Comparison of ENCODE assay signal across 16 mouse cellular contexts in the genomic region with DNA sequence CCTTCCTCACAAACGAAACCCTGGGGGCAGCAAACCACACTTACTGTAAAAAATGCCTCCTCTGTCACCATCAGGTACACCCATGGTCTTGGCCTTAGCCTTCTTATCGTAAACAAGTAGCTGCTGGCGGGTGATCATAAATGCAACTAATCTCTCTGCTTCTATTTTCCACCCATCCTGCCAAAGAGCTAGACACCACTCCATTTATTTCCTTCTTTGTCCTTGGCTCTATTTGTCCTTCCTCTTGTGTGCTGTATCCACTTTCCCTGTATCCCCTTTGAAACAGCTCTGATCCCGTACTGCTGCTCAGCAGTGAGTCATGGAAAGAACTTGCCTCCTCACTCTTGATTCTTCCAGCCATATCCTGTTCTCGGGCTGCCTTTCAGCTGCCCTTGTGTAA.
DNase-seq lines count a peak whose midpoint lies in the region; ATAC-seq and TF ChIP-seq lines count a peak whose summit lies in the region.
"Had no signal": no experiment of that assay in that cellular context is flagged by ENCODE, and none has a peak within 500 bp of the region (broad histone marks: within the 10 kb centered on the region; RNA-seq: fewer than 3 reads in every experiment).

No protein-coding gene starts in this region.

- no peaks in the 10 kb centered on the region for H3K36me3 ChIP-seq in forebrain, embryonic 16.5 days (ENCODE audit: control insufficient read depth, insufficient read depth)
- H3K36me3 ChIP-seq in forebrain, embryonic 10.5 days (replicated peaks): no peaks in the 10 kb centered on the region
- no peaks in the 10 kb centered on the region for H3K36me3 ChIP-seq in lung, embryonic 16.5 days (ENCODE audit: control insufficient read depth, insufficient read depth, low read length)
- H3K36me3 ChIP-seq in heart, embryonic 15.5 days: no peaks in the 10 kb centered on the region
- H3K36me3 ChIP-seq in stomach, postnatal 0 days (ENCODE audit: control insufficient read depth, insufficient read depth, low read length): no peaks in the 10 kb centered on the region
- no peaks in the 10 kb centered on the region for H3K36me3 ChIP-seq in midbrain, embryonic 13.5 days
- H3K36me3 ChIP-seq: hindbrain, embryonic 15.5 days; kidney, embryonic 15.5 days had no signal

- 39% methylated on average over 5 of the region's 5 CpGs for WGBS in forebrain, embryonic 16.5 days
- WGBS in forebrain, embryonic 10.5 days: 84% methylated on average over 5 of the region's 5 CpGs
- WGBS in lung, embryonic 16.5 days: 44% methylated on average over 5 of the region's 5 CpGs
- whole genome bisulfite sequencing in lung, adult 2 months: 48% methylated on average over 5 of the region's 5 CpGs
- 40% methylated on average over 5 of the region's 5 CpGs for WGBS in heart, embryonic 15.5 days
- WGBS in stomach, postnatal 0 days: 43% methylated on average over 5 of the region's 5 CpGs
- 77% methylated on average over 5 of the region's 5 CpGs for WGBS in midbrain, embryonic 13.5 days

- no peak overlapping the region for H3K9ac ChIP-seq in forebrain, embryonic 16.5 days (replicated peaks; ENCODE audit: low read depth, low read length)
- no peak overlapping the region for H3K9ac ChIP-seq in lung, embryonic 16.5 days (ENCODE audit: low read length)
- no peak overlapping the region for H3K9ac ChIP-seq in heart, embryonic 15.5 days
- no peak overlapping the region for H3K9ac ChIP-seq in stomach, postnatal 0 days (ENCODE audit: low read length)
- no peak overlapping the region for H3K9ac ChIP-seq in midbrain, embryonic 13.5 days (replicated peaks)
- H3K9ac ChIP-seq: hindbrain, embryonic 15.5 days; kidney, embryonic 15.5 days had no signal

- no peaks in the 10 kb centered on the region for H3K9me3 ChIP-seq in forebrain, embryonic 16.5 days (ENCODE audit: control insufficient read depth, low read length)
- H3K9me3 ChIP-seq in forebrain, embryonic 10.5 days: no peaks in the 10 kb centered on the region
- no peaks in the 10 kb centered on the region for H3K9me3 ChIP-seq in lung, embryonic 16.5 days (ENCODE audit: control insufficient read depth, low read length)
- no peaks in the 10 kb centered on the region for H3K9me3 ChIP-seq in heart, embryonic 15.5 days (replicated peaks)
- H3K9me3 ChIP-seq in stomach, postnatal 0 days (ENCODE audit: control insufficient read depth, low read length): no peaks in the 10 kb centered on the region
- no peaks in the 10 kb centered on the region for H3K9me3 ChIP-seq in midbrain, embryonic 13.5 days
- H3K9me3 ChIP-seq: hindbrain, embryonic 15.5 days; kidney, embryonic 15.5 days had no signal

- no peaks in the 10 kb centered on the region for H3K27me3 ChIP-seq in forebrain, embryonic 16.5 days (replicated peaks; ENCODE audit: control insufficient read depth, insufficient read depth, low read length)
- H3K27me3 ChIP-seq in forebrain, embryonic 10.5 days (ENCODE audit: poor library complexity, severe bottlenecking): no peaks in the 10 kb centered on the region
- H3K27me3 ChIP-seq in lung, embryonic 16.5 days (ENCODE audit: control insufficient read depth, insufficient read depth, low read depth, low read length): no peaks in the 10 kb centered on the region
- H3K27me3 ChIP-seq in heart, embryonic 15.5 days: no peaks in the 10 kb centered on the region
- H3K27me3 ChIP-seq in stomach, postnatal 0 days (ENCODE audit: control insufficient read depth, insufficient read depth, low read length): no peaks in the 10 kb centered on the region
- H3K27me3 ChIP-seq in midbrain, embryonic 13.5 days: no peaks in the 10 kb centered on the region
- H3K27me3 ChIP-seq: hindbrain, embryonic 15.5 days; kidney, embryonic 15.5 days had no signal

- H3K4me1 ChIP-seq in forebrain, embryonic 16.5 days (replicated peaks; ENCODE audit: control insufficient read depth, insufficient read depth, low read length): no peaks in the 10 kb centered on the region
- H3K4me1 ChIP-seq in forebrain, embryonic 10.5 days: no peaks in the 10 kb centered on the region
- no peaks in the 10 kb centered on the region for H3K4me1 ChIP-seq in lung, embryonic 16.5 days (replicated peaks; ENCODE audit: control insufficient read depth, insufficient read depth, low read length)
- no peaks in the 10 kb centered on the region for H3K4me1 ChIP-seq in lung, adult 2 months (ENCODE audit: control insufficient read depth, insufficient read depth, low read length)
- H3K4me1 ChIP-seq in heart, embryonic 15.5 days (replicated peaks): no peaks in the 10 kb centered on the region
- no peaks in the 10 kb centered on the region for H3K4me1 ChIP-seq in stomach, postnatal 0 days (replicated peaks; ENCODE audit: control insufficient read depth, insufficient read depth)
- no peaks in the 10 kb centered on the region for H3K4me1 ChIP-seq in midbrain, embryonic 13.5 days (replicated peaks)
- H3K4me1 ChIP-seq: hindbrain, embryonic 15.5 days; kidney, embryonic 15.5 days had no signal

- TF ChIP-seq POLR2A in lung, adult 2 months (IDR thresholded peaks at IDR 0.05; ENCODE audit: borderline replicate concordance, extremely low read depth, low read depth, low read length): no peak

- no peak overlapping the region for H3K4me2 ChIP-seq in forebrain, embryonic 16.5 days (ENCODE audit: low read length)
- no peak overlapping the region for H3K4me2 ChIP-seq in lung, embryonic 16.5 days (ENCODE audit: low read depth, low read length)
- H3K4me2 ChIP-seq in heart, embryonic 15.5 days: no peak overlapping the region
- H3K4me2 ChIP-seq in stomach, postnatal 0 days (replicated peaks; ENCODE audit: low read depth): no peak overlapping the region
- H3K4me2 ChIP-seq in midbrain, embryonic 13.5 days (replicated peaks): no peak overlapping the region
- H3K4me2 ChIP-seq: hindbrain, embryonic 15.5 days; kidney, embryonic 15.5 days; liver, embryonic 11.5 days had no signal

- DNase-seq in forebrain, embryonic 10.5 days (ENCODE audit: extremely low spot score, low spot score): no peak
- DNase-seq in lung, adult 2 months: no peak
- peak; percentile 34 for DNase-seq in lung, postnatal 10 days
- DNase-seq in stomach, postnatal 0 days (ENCODE audit: low spot score): no peak
- DNase-seq: adrenal gland, postnatal 36 days; B cell, adult 2 months; cerebellum, adult 18-20 months; cerebellum, postnatal 25 days had no signal

- H3K27ac ChIP-seq in forebrain, embryonic 16.5 days (ENCODE audit: low read length): no peak overlapping the region
- H3K27ac ChIP-seq in forebrain, embryonic 10.5 days: no peak overlapping the region
- no peak overlapping the region for H3K27ac ChIP-seq in lung, embryonic 16.5 days (ENCODE audit: low read length)
- H3K27ac ChIP-seq in heart, embryonic 15.5 days: no peak overlapping the region
- H3K27ac ChIP-seq in stomach, postnatal 0 days (replicated peaks): no peak overlapping the region
- no peak overlapping the region for H3K27ac ChIP-seq in midbrain, embryonic 13.5 days
- H3K27ac ChIP-seq: hindbrain, embryonic 15.5 days; kidney, embryonic 15.5 days had no signal

- 0 out of 2 replicates have a peak, but pooled peaks have one; percentile 33 for ATAC-seq in forebrain, embryonic 16.5 days
- ATAC-seq in lung, embryonic 16.5 days (ENCODE audit: low read depth): peak; percentile 56
- ATAC-seq in heart, embryonic 15.5 days (replicated peaks; ENCODE audit: insufficient number of reproducible peaks, insufficient read depth, low FRiP score, low read depth): peak; percentile 73
- ATAC-seq in stomach, postnatal 0 days (ENCODE audit: low FRiP score, low TSS enrichment): no peak
- no peak for ATAC-seq in midbrain, embryonic 13.5 days
- ATAC-seq: intestine, embryonic 16.5 days had no signal

- no peak for TF ChIP-seq EP300 in stomach, postnatal 0 days (optimal IDR thresholded peaks at IDR 0.05)

- H3K4me3 ChIP-seq in forebrain, embryonic 16.5 days (replicated peaks; ENCODE audit: low read length): no peak overlapping the region
- H3K4me3 ChIP-seq in forebrain, embryonic 10.5 days: no peak overlapping the region
- no peak overlapping the region for H3K4me3 ChIP-seq in lung, embryonic 16.5 days (ENCODE audit: low read length)
- H3K4me3 ChIP-seq in lung, adult 2 months (replicated peaks; ENCODE audit: extremely low read depth, low read depth, low read length): no peak overlapping the region
- H3K4me3 ChIP-seq in heart, embryonic 15.5 days: no peak overlapping the region
- H3K4me3 ChIP-seq in stomach, postnatal 0 days (ENCODE audit: low read depth, low read length): no peak overlapping the region
- no peak overlapping the region for H3K4me3 ChIP-seq in midbrain, embryonic 13.5 days (replicated peaks)
- H3K4me3 ChIP-seq: hindbrain, embryonic 15.5 days; kidney, embryonic 15.5 days had no signal

- TF ChIP-seq CTCF in lung, adult 2 months (IDR thresholded peaks at IDR 0.05; ENCODE audit: insufficient read depth, low read length): no peak
- no peak for TF ChIP-seq CTCF in stomach, postnatal 0 days (IDR thresholded peaks at IDR 0.05; ENCODE audit: low read depth)

Comparison
In these comparisons a context has a peak if more than half of its experiments do, and no peak if none do; other contexts are left out.
1. ATAC-seq: peak in forebrain, embryonic 16.5 days (single experiment), lung, embryonic 16.5 days (single experiment) and heart, embryonic 15.5 days (single experiment); none in stomach, postnatal 0 days (single experiment) and midbrain, embryonic 13.5 days (single experiment).